Mouse (Mus musculus) ZHBTc4 (cell line): ENCODE measurements at regions not wholly inside any gene's neighbourhood (a gene's known extent, or its start where the extent isn't known, plus 50 kb on each side); places are given as distances from the start of the nearest gene placed in this dataset.

ENCODE experiments used
- DNase-seq: peaks from one replicate; pipeline ENCODE4 v3.0.0-alpha.2; 2011; ENCODE audit warnings: low read depth, low spot score

GRCm38 (mm10) chr14:68973636-68974101 lies 320.4 kb downstream of the Synb start:
- no peak for DNase-seq

GRCm38 (mm10) chr14:68966758-68967157 lies 327.3 kb downstream of the Synb start:
- DNase-seq = peak; percentile 36

- no peak for DNase-seq
Observed at GRCm38 (mm10) chr14:68954577-68955460, 339.3 kb downstream of the Synb start.

- DNase-seq = no peak
Observed at GRCm38 (mm10) chr14:68945906-68946305, 348.2 kb downstream of the Synb start.

- no peak for DNase-seq
Observed at GRCm38 (mm10) chr14:68945434-68945833, 348.7 kb downstream of the Synb start.

GRCm38 (mm10) chr14:68941759-68942158 lies 352.3 kb downstream of the Synb start:
- no peak for DNase-seq

- DNase-seq = no peak
Observed at GRCm38 (mm10) chr14:68941132-68941690, 352.9 kb downstream of the Synb start.

GRCm38 (mm10) chr14:68935303-68935662 lies 358.8 kb downstream of the Synb start:
- no peak for DNase-seq

GRCm38 (mm10) chr14:68934611-68935302 lies 359.3 kb downstream of the Synb start:
- no peak for DNase-seq

- DNase-seq = no peak
Observed at GRCm38 (mm10) chr14:68927814-68928213, 366.3 kb downstream of the Synb start.

- DNase-seq = no peak
Observed at GRCm38 (mm10) chr14:68923054-68923453, 371.0 kb downstream of the Synb start.

GRCm38 (mm10) chr14:68922035-68922434 lies 372.1 kb downstream of the Synb start:
- no peak for DNase-seq

GRCm38 (mm10) chr14:68918526-68919045 lies 375.5 kb downstream of the Synb start:
- no peak for DNase-seq

GRCm38 (mm10) chr14:68899921-68900320 lies 394.2 kb downstream of the Synb start:
- no peak for DNase-seq

- no peak for DNase-seq
Observed at GRCm38 (mm10) chr14:68877171-68877570, 416.9 kb downstream of the Synb start.

GRCm38 (mm10) chr14:68861071-68861470 lies 433.0 kb downstream of the Synb start:
- no peak for DNase-seq

GRCm38 (mm10) chr14:68857948-68858347 lies 436.2 kb downstream of the Synb start:
- DNase-seq = no peak

- no peak for DNase-seq
Observed at GRCm38 (mm10) chr14:68848506-68848905, 445.6 kb downstream of the Synb start.

GRCm38 (mm10) chr14:68847609-68848008 lies 446.5 kb downstream of the Synb start:
- DNase-seq = no peak

GRCm38 (mm10) chr14:68820241-68820640 lies 473.9 kb downstream of the Synb start:
- DNase-seq = no peak

GRCm38 (mm10) chr14:68808976-68809375 lies 485.1 kb downstream of the Synb start:
- no peak for DNase-seq

GRCm38 (mm10) chr14:68807918-68808317 lies 486.2 kb downstream of the Synb start:
- DNase-seq = no peak
